Comparison of ENCODE assay signal across 17 mouse cellular contexts in genomic region chr12:34614796-34615195, GRCm38 (mm10).
"Had no signal": no experiment of that assay in that cellular context is flagged by ENCODE, and none has a peak within 500 bp of the region (broad histone marks: within the 10 kb centered on the region; RNA-seq: fewer than 3 reads in every experiment).

No protein-coding gene starts in this region.

- H3K4me1 ChIP-seq: liver, embryonic 15.5 days; lung, embryonic 15.5 days; megakaryocyte, embryonic 14.5 days; midbrain, embryonic 13.5 days; neural tube, embryonic 12.5 days; stomach, embryonic 15.5 days had no signal

- ATAC-seq: liver, postnatal 0 days; lung, postnatal 0 days; midbrain, embryonic 13.5 days had no signal

- H3K27ac ChIP-seq: liver, embryonic 15.5 days; lung, embryonic 15.5 days; macrophage; midbrain, embryonic 13.5 days; neural tube, embryonic 12.5 days; stomach, embryonic 15.5 days had no signal

- H3K4me3 ChIP-seq: liver, embryonic 15.5 days; lung, embryonic 15.5 days; megakaryocyte, embryonic 14.5 days; midbrain, embryonic 13.5 days; neural tube, embryonic 12.5 days; stomach, embryonic 15.5 days had no signal

- H3K9me3 ChIP-seq: liver, embryonic 15.5 days; lung, embryonic 15.5 days; megakaryocyte, embryonic 14.5 days; midbrain, embryonic 13.5 days; neural tube, embryonic 12.5 days; stomach, embryonic 15.5 days had no signal

- H3K9ac ChIP-seq: liver, embryonic 15.5 days; liver, postnatal 0 days; lung, embryonic 15.5 days; midbrain, embryonic 13.5 days; neural tube, embryonic 12.5 days; stomach, embryonic 15.5 days had no signal

- H3K4me2 ChIP-seq: liver, embryonic 15.5 days; lung, embryonic 15.5 days; midbrain, embryonic 11.5 days; midbrain, embryonic 13.5 days; neural tube, embryonic 12.5 days; stomach, embryonic 15.5 days had no signal

- DNase-seq: liver, postnatal 0 days; lung, adult 2 months; lung, postnatal 14 days; lung, postnatal 36 days; right cerebral cortex, postnatal 14 days; thymus, adult 2 months; thymus, postnatal 25 days; thymus, postnatal 4 days had no signal

- H3K27me3 ChIP-seq: liver, embryonic 15.5 days; lung, embryonic 15.5 days; megakaryocyte, embryonic 14.5 days; midbrain, embryonic 13.5 days; neural tube, embryonic 12.5 days; stomach, embryonic 15.5 days had no signal

- H3K36me3 ChIP-seq: liver, embryonic 15.5 days; lung, embryonic 15.5 days; midbrain, embryonic 13.5 days; neural tube, embryonic 12.5 days; stomach, embryonic 15.5 days had no signal
